Mouse (Mus musculus): ENCODE results near the gene Arhgef17. TPM values are rescaled to one million over a fixed set of nuclear protein-coding genes. Genes with fewer than 3 reads are reported as not detected.

Gene Arhgef17
- total RNA-seq, 1 experiment from 2014 or later, result 43.9 TPM

DNA sequence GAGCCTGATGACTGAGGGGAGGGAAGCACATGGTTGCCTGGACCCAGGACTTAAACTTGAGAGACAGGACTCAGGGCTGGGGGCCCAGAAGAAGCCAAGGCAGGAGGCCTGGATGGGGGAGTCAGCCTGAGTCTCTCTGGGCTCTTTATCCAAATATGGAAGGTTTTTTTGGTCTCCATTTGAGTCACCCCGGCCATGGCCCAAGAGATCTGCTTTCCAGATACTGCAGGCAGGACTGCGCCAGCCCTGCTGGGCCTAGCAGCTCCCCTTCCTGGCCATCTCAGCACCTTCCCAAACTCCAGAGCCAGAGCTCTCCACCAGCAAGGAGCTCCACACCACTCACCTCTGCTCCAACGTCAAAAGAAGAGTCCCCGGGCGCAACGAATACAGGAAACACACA is 15.4 kb downstream of the Arhgef17 start:
- peak; percentile 17 for DNase-seq

- peak; percentile 2 for DNase-seq
Observed at GRCm38 (mm10) chr7:100915204-100915603, 16.7 kb downstream of the Arhgef17 start.

GRCm38 (mm10) chr7:100911791-100912190 is 20.1 kb downstream of the Arhgef17 start:
- DNase-seq, result peak; percentile 58

DNA sequence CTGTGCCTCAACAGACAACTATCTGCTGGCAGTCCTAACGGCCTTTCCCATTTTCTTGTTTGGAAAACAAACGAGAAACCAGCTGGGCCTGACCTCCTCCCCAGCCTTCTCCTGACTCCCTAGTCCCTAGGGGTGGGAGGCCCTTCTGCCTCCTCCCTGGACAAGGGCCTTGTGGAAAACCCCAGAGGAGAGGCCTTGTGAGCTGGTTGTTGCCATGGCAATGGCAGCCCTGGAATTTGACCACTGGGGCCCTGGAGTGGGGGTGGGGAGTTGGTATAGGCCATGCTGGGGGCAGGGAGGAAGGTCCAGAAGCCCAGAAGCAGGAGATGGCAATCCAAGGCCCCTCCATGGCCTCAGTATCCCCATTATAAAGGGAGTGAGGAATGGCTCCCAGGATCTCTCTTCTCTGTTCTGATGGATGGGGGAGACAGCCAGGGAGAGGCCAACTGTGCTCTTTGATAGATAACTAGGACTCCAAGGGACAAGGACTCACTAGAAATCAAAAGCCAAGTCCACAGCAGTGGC is 20.6 kb downstream of the Arhgef17 start:
- DNase-seq, result peak; percentile 79

DNA sequence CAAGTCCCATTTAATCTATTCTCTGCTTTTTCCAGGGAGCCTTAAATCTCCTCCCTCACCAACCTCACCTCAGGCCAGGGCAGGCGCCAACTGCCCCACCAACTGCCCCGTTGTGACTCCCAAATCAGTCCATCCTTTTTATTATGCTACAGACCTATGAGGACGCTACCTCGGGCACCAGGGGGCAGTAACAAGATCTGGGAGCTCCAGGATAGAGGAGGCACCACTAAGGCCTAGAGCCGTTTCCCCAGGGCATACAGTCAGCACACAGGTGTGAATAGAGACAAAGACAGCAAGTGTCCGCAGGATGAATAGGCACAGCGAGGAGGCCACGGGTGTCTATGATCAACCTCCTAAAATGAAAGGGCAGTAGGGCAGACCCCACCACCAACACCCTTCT is 23.3 kb downstream of the Arhgef17 start:
- DNase-seq, result peak; percentile 80

DNA sequence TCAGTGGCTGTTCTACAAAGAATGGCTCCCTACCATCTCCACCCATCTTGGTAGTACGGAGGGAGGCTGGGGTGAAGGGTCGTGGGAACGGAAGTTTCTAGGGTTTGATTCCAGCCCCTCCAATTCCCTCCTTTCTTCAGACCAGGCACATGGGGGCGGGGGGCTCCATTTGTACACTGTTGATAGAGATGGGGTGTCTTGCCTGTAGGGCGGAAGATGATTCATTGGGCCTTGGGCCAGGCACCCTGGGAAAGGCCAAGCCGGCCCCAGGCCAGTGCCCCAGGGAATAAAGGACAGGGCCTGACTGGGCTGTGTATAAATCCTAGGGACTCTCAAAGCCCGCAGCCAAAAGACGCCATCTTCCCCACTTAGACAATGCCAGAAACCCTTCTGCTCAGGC is 23.8 kb downstream of the Arhgef17 start:
- DNase-seq, result peak; percentile 74

DNA sequence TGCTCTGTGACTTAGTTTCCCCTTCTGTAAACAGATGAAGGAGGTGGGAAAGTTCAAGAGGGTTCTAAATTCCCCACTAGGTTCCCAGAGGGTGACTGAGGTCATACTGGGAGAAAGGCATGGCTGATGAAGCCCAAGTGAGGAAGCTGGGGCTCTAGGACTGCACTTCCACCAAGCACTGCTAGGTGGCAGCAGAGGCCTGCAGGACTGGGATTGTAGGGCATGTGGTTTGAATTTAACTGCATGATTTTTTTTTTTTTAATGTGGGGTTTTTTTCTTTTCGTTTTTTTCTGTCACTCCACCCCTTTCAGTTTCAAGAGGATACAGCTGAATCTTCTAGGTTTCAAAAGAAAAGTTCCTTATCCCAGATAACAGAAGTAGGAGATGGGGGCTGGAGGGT is 24.7 kb downstream of the Arhgef17 start:
- peak; percentile 88 for DNase-seq

DNA sequence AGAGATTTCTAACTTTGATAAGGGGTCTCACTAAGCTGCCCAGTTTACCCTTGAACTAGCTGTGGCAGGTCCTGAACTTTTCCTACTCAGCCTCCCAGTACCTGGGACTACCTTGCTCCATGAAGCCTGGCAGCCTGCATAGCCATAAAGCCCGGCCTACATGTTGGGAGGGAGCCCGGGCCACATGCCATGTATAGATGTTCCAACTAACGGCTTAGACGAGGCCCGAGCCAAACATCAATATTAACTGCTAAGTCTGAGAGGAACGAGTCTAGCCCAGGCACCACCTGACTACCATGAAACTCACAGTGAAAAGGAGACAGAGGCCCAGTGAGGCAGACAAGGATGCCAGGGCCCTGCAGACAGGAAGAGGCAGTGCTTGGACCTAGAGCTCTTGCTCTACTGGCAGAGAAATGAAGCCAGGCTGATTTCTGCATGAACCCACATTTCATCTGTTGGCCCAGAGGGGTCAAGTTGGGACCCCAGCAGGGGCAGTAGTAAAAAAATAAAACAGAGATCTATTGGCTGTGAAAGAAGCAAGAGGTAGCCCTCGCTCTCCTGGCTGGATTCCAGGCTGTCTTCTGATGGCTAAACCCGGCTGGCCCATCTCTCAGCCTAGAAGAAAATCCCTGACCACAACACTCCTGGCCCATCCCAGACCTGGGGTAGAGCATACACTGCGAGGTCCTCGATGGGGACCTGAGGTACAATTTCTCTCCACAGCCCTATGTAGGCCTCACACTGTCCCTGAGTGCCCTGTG is 25.7 kb downstream of the Arhgef17 start:
- DNase-seq, result no peak

DNA sequence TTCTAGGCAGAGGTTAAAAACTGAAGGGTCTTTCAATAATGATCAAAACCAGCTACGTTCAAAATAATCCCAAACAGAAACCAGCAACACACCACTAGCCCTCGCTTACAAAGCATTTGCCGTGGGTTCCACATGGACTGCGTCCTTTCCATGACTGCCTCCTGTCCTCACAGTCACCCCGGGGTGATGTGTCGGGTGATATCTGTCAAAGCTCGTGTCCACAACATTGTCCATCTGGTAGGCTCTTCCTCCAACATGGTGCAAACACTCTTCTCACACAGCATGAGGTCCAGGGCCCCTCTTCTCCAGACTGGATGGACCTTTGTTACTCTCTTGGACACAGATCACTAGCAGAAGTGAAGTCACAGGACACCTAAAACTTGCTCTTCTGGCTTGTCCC is 26.9 kb downstream of the Arhgef17 start:
- DNase-seq, result no peak

DNA sequence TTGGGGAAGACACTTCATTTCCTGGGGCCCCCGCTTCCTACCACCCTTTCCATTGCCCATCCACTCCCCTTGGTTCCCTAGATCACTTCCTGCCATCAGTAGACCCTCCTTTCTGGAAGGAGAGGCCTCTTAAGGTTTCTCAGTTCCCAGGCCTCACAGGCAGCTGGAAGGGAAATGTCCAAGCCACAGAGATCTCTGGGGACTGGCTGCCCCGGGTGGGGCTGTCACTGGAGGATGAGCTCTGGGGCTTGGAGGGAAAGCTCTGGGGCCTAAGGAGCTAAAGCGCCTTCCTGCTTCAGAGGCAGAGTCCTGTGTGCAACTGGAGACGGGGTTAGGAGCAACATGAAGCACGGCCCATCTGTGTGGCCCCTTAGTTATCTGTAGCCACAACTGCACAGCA is 27.3 kb downstream of the Arhgef17 start:
- DNase-seq, result no peak

GRCm38 (mm10) chr7:100902451-100903137 is 29.3 kb downstream of the Arhgef17 start:
- no peak for DNase-seq

DNA sequence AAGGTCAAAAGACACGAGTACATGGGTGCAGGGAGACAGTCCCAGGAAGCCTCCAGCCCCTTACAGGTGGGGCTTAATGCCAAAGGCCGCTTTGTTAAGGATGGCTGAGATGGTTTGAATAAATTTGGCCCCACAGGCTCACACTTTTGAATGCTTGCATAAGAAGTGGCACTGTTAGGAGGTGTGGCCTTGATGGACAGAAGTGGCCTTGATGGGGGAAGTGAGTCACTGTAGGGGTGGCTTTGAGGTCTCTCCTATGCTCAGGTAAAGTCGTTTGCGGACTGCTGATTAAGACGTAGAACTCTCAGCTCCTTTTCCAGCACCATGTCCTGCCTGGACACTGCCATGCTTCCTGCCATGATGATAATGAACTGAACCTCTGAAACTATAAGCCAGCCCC is 34.1 kb downstream of the Arhgef17 start:
- DNase-seq, result no peak

GRCm38 (mm10) chr7:100894833-100895226 is 37.1 kb downstream of the Arhgef17 start:
- no peak for DNase-seq

- peak; percentile 79 for DNase-seq
Observed at GRCm38 (mm10) chr7:100894057-100894832, 37.7 kb downstream of the Arhgef17 start.

DNA sequence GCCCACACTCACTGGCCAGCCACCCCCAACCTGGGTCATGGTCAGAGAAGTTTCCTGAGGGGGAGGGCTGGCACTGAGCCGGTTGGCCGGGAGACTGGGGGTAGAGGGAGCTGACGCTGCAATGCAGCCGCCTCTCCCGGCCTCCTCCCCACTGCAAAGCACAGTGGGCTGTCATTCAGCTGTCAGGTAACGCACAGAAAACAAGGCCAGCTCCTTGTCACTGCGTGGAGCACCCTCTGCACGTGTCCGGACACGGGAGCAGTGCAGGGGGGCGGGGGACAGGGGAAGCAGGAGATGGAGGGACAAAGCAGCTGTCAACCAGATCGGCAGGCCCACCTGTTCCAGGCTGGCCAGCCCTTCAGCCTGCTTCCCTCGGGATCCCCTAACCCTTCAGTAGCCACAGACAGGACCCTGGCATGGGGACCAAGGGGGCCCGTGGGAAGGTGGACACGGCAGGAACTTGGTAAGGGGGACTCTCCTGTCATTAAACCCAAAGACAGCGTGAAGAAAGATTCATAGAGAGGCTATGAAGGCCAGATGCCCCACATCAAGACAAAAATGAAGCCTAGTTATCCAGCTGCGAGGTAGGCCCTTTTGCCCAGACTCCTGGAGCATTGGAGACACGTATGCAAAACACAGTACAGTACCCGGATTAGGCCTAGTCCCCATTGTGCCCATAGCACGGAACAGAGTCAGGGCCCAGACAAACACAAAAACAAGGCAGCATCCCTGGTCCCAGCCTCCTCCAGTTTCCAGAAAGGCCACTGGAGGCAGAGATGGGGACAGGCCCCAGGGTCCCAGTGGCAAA is 38.5 kb downstream of the Arhgef17 start:
- DNase-seq, result peak; percentile 92

DNA sequence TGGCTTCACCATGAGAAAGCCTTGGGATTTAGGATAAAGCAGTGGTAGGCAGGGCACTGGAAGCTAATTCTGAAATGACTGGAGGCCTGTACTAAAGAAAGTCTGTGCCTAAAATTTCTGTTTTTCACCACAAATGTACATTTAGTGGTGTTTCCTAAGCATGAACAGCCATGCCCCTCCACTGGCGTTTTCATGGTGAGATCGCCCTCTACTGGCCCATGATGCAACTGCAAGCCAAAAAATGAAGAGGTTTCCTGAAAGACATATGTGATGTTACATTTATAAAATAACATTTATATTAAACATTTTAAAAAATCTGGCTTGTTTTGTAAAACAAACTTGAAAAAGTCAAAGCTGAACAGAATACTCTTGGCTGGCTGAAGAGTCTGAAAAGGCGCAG is 45.4 kb downstream of the Arhgef17 start:
- peak; percentile 74 for DNase-seq

DNA sequence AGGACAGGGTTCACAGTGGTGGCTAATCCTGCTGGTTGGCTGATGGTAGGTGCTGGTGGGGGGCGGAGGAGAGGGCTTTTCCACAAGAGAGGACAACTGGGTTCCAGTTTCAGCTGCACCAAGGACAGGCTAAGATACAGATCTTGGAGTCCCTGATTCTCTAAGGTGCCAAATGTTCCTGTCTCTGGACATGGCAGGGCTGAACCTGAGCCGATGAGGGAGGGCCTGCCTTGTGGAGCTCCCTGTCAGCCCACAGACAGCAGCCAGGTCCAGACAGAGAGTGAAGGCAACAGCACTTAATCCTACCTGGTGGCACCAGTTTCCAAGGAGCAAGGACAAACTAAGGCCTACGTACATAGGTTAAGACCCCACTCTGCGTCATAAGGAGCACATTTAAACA is 47.4 kb downstream of the Arhgef17 start:
- DNase-seq, result no peak

GRCm38 (mm10) chr7:100881950-100882349 is 50.0 kb downstream of the Arhgef17 start:
- DNase-seq, result no peak

GRCm38 (mm10) chr7:100881531-100881930 is 50.4 kb downstream of the Arhgef17 start:
- DNase-seq, result peak; percentile 36

GRCm38 (mm10) chr7:100879595-100879994 is 52.3 kb downstream of the Arhgef17 start:
- peak; percentile 92 for DNase-seq

DNA sequence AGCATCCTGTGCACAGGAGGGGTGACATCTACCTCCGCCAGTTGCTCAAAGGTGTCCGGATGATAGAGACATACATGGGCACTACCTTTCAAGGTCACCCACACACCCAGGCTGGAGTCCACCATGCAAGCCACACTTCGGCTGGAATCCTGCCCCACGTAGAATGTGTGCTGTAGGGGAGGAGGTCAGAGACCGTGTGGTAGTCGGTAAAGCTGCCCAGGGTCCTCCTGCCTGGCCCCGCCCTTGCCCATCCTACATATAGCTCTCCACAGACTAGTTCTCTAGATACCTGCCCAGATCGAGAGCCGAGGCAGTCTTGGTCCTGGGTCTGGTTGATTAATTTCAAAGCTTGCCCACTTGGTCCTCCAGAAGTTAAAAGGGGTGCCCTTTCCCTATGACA is 55.1 kb downstream of the Arhgef17 start:
- no peak for DNase-seq

GRCm38 (mm10) chr7:100876293-100876692 is 55.6 kb downstream of the Arhgef17 start:
- DNase-seq, result peak; percentile 56

Data from adrenal gland, postnatal 14 days (tissue).